Mouse (Mus musculus) MN1 (cell line): ENCODE measurements around the gene Hcrt.
"Not testable (repeated sequence)": the region's sequence is repeated elsewhere in the genome, so short reads cannot be mapped to it uniquely, and the experiment has no call there.

ENCODE experiments used
- DNase-seq: peaks from one replicate; pipeline ENCODE4 v3.0.0-alpha.2; 2016; ENCODE audit warnings: low spot score

Gene Hcrt

GRCm38 (mm10) chr11:100762831-100763230 lies at the start of gene Hcrt:
Hcrt (minus strand) TSS chr11:100762931.
- no peak for DNase-seq

DNA sequence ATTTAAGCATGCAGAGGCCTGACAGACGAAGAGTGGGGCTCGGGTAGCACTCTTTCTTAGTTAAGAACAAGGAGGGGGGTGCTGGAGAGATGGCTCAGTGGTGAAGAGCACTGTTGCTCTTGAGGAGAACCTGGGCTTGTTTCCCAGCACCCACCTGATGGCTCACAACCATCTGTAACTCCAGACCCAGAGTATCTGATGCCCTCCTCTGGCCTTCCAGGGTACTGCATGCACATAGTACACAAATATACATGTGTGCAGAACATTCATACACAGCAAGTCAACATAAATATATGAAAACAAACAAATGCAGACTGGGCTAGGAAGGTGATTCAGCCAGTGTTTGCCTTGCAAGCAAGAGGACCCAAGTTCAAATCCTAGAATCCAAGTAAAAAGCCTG lies 48.4 kb upstream of the Hcrt start:
- no peak for DNase-seq

DNA sequence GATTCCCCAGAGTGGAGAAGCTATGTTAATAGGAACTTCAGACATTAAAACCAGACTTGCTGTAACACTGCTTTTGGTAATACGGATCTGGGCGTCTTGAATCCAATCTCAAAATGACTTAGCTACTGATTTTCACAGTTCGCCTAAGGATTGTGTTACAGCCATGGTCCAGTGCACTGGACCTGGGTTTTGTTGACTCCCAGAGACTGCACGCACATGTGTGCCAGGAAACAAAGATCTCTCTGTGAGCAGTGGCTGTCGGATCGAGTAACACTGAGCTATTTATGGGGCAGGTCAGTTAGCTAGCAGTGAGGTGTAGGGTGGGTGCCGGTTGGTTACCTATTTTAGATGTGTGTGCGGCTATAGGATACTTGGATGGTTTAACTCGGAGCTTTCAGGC lies 47.8 kb upstream of the Hcrt start:
- no peak for DNase-seq

DNA sequence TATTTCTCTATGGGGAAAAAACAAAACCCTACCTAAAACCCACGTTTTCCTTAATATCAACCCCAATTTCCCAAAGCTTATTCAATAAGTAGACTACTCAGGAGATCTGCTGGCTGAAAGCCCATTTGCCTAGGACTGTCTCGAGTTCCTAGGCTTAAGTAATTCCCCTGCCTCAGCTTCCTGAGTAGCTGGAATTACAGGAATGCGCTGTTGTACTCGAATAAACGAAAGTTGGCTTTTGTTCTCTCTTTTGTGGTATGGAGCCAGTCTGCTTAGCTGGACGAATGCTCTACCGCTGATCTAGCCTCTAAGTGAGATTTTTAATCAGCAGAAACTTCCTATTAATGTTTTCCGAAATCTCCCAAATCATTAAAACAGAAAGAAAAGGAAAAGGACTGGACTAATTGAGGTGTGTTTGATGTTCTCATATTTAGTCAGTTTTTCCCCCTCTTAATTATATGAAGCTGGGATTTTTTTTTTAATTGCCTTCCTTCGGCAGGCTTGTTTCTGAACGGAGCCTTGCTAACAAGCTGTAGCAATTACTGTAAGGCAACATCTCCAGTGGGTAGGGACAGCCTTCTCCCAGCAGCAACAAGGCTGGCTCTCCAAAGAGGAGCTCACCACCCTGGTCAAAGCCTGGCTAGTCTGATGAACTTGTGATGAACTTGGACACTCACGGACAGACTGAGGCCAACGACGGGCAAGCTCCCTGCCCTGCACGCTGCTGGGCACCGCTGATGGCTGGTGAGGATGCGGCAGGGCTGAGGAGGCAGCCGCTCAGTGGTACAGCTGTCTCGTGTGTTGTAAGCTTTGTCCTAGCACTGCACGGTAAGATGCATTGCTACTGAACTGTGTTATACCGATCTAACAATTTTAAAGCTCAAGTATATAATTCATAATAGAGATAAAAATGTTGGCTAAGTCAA lies 43.9 kb upstream of the Hcrt start:
- no peak for DNase-seq

DNA sequence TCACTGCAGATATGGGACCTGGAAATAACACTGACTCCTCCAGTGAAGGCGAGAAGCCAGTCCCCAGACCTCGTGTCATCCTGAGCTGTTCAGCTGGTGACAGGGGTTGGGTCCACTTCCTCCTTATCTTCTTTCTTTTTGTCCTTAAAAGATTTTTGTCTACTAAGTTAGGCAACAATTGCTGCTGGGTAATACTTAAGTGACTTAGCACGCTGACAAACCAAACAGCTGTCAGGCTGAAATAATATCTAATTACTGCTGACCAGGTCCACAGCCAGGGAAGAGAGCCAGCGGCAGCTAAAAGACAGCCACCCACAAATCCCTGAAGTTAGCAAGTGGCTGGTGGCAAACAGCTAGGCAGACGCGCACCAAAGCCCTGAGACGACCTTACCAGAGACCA lies 42.8 kb upstream of the Hcrt start:
- peak; percentile 39 for DNase-seq

GRCm38 (mm10) chr11:100804409-100804808 lies 41.7 kb upstream of the Hcrt start:
- DNase-seq: no peak

GRCm38 (mm10) chr11:100799426-100799825 lies 36.7 kb upstream of the Hcrt start:
- DNase-seq: no peak

DNA sequence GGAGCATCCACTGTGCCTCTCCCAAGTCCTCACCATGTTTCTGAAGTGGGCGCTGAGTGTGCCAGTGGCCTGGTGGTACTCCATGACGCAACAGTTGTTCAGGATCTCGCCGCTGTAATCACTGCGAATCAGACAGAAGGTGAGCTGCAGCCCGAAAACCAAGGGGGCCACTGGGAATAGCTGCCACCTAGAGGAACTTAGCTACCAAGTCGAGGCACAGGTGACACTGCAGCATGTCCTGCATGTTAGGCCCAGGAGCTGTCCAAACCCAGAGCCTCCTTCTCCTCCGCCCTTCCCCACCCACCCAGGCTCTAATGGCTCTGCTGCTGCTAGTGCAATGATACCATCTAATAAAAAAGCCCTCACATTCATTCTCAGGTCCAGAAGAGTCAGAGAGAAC lies 33.9 kb upstream of the Hcrt start:
- DNase-seq: no peak

GRCm38 (mm10) chr11:100795386-100795785 lies 32.7 kb upstream of the Hcrt start:
- DNase-seq: no peak

DNA sequence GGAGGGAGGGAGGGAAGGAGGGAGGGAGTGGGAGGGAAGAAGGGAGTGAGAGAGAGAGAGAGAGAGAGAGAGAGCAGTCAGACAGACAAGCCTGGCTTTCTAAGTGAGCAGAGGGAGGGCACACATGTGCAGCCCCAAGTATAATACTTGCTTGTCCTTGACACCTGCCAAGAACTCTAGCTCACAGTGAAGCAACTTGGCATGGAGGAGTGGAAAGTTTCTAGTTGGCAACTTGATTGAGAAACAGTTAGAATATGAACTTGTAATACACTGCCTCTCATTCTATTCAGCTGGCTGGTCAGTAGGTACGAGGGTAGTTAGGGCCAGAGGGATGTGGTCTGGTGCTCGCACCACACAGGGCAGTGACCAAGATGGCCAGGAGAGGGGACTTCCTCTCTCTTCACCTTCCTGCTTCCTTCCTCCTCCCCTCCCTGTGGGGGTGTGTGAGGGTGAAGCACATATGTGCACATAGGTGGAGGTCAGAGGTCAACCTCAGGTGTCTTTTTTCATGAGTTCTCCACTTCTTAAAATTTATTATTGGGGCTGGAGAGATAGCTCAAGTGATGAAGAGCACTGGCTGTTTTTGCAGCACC lies 28.8 kb upstream of the Hcrt start:
- no peak for DNase-seq

DNA sequence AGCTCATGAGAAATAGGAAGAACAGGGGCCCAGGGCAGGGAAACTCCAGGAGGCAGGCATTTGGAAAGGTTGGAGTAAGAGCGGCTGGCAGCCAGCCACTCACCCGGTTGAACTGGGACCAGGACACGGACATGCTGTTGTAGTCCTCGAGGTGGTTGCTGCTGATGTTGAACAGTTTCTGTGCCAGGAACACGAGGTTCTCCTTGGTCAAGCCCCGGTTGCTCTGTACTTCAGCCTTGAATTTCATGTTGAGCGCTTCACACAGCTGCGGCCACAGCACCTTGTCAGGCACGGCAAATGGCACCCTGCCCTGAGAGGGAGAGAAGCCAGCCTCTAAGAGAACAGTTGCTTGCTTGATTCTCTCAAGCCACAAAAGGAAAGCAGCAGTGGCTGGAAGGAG lies 27.9 kb upstream of the Hcrt start:
- DNase-seq: not testable (repeated sequence)

DNA sequence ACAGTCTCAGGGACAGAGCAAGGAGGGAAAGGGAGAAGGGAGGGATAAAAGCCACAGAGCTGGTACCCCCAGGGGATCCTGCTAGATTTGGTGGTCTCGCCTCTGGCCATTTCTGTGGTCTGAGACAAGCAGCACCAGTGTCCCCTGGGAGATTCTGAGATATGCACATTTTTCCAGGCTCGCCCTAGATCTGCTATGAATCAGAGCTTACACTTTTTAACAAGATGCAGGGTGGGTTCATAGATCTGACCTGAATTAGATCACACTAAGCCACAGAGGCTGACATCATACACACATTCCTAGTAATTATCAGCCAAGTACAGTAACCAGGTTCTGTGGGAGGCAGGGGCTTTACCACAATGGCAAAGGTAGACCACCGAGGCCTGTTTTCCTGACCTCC lies 27.0 kb upstream of the Hcrt start:
- DNase-seq: no peak

- no peak for DNase-seq
Measured at GRCm38 (mm10) chr11:100785774-100786173, 23.0 kb upstream of the Hcrt start.

DNA sequence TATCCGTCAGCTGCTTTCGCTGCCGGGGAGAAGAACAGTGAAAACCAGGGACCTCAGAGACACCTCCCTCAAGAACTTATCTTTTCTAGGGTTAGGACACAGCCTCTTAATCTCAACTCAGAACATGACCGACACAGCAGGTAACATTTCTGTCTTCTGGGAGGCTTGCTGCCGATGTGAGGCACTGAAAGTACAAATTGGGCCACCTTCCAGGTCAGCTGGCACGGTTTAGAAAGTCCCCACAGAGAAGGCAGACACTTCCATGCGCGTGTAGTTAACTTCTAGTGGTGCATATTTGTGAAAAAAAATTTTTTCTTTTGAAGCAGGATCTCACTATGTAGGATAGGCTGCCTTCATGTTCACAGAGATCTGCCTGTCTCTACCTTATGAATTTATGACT lies 21.6 kb upstream of the Hcrt start:
- no peak for DNase-seq

DNA sequence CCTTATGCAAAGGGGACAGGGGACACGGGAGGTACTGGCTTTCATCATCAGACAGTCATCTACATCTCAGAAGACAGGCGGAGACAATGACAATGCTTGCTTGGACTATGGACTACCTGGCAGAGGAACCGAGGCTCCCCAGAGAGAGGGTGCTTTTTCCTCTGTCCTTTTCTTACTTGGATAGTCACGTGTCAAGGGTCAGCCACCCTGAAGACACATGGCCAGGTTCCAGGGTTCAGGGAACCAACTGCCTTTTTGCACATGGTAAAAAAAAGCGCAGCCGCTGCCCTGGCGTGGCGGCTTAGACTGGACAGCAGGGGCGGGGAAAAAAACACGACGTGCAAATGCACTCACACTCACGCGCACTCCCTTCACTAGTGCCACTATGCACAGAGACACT lies 19.8 kb upstream of the Hcrt start:
- DNase-seq: no peak

GRCm38 (mm10) chr11:100781763-100782475 lies 19.2 kb upstream of the Hcrt start:
- no peak for DNase-seq

GRCm38 (mm10) chr11:100780247-100780646 lies 17.5 kb upstream of the Hcrt start:
- no peak for DNase-seq

DNA sequence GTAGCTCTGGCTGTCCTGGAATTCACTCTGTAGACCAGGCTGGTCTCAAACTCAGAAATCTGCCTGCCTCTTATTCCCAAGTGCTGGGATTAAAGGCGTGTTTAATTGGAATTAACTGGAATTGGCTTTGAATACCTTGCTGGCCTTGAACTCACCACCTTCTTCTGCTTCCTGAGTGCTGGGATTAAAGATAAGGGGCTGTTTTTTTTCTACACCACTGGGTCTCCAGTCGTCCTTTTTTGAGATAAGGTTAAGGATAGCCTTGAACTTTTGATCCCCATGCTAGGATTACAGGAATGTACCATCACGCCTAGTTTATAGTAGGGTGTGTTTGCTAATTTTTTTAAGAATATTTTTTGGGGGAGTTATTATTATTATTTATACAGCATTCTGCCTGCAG lies 15.3 kb upstream of the Hcrt start:
- no peak for DNase-seq

- no peak for DNase-seq
Measured at GRCm38 (mm10) chr11:100775921-100776320, 13.2 kb upstream of the Hcrt start.

- no peak for DNase-seq
Measured at GRCm38 (mm10) chr11:100774261-100774660, 11.5 kb upstream of the Hcrt start.

- peak; percentile 76 for DNase-seq
Measured at GRCm38 (mm10) chr11:100770646-100771408, 8.1 kb upstream of the Hcrt start, which contains the start of gene Ghdc. Ghdc (minus strand) TSS chr11:100770957.

GRCm38 (mm10) chr11:100769980-100770379 lies 7.2 kb upstream of the Hcrt start:
- DNase-seq: peak; percentile 56
